Mouse (Mus musculus) NIH3T3 (cell line): ENCODE measurements around the gene 1700001C02Rik.
A peak's percentile ranks its signal among the peaks of the same experiment; 100 is the strongest.

Experiments
- DNase-seq: peaks from one replicate; pipeline ENCODE4 v3.0.0-alpha.2; 2012; ENCODE audit warnings: low read depth

1700001C02Rik gene

GRCm38 (mm10) chr5:30465861-30466260 lies at the start of gene 1700001C02Rik:
1700001C02Rik (plus strand) TSS chr5:30466047.
- DNase-seq = no peak

- DNase-seq = no peak
These were observed 49.2 kb upstream of the 1700001C02Rik start for GRCm38 (mm10) chr5:30416665-30417064.

GRCm38 (mm10) chr5:30423121-30423520 lies 42.7 kb upstream of the 1700001C02Rik start:
- peak; percentile 9 for DNase-seq

GRCm38 (mm10) chr5:30423572-30424244 lies 42.1 kb upstream of the 1700001C02Rik start:
- peak; percentile 86 for DNase-seq

GRCm38 (mm10) chr5:30427406-30427805 lies 38.4 kb upstream of the 1700001C02Rik start:
- no peak for DNase-seq

- no peak for DNase-seq
These were observed 26.9 kb upstream of the 1700001C02Rik start for GRCm38 (mm10) chr5:30438931-30439330.

GRCm38 (mm10) chr5:30440308-30440906 lies 25.4 kb upstream of the 1700001C02Rik start:
- no peak for DNase-seq

GRCm38 (mm10) chr5:30442196-30442595 lies 23.7 kb upstream of the 1700001C02Rik start:
- peak; percentile 44 for DNase-seq

GRCm38 (mm10) chr5:30444327-30444895 lies 21.4 kb upstream of the 1700001C02Rik start:
- DNase-seq = no peak

GRCm38 (mm10) chr5:30456056-30456455 lies 9.8 kb upstream of the 1700001C02Rik start:
- peak; percentile 46 for DNase-seq

GRCm38 (mm10) chr5:30460155-30460554 lies 5.7 kb upstream of the 1700001C02Rik start:
- peak; percentile 20 for DNase-seq

GRCm38 (mm10) chr5:30461821-30462220 lies 4.0 kb upstream of the 1700001C02Rik start, which contains the start of gene Otof:
Otof (minus strand) TSS chr5:30461932.
- peak; percentile 64 for DNase-seq

GRCm38 (mm10) chr5:30466315-30466714 lies 468 bp downstream of the 1700001C02Rik start:
- no peak for DNase-seq

GRCm38 (mm10) chr5:30470454-30470853 lies 4.6 kb downstream of the 1700001C02Rik start:
- no peak for DNase-seq

- DNase-seq = no peak
These were observed 6.3 kb downstream of the 1700001C02Rik start for GRCm38 (mm10) chr5:30472148-30472547.

GRCm38 (mm10) chr5:30476534-30476933 lies 10.7 kb downstream of the 1700001C02Rik start:
- peak; percentile 36 for DNase-seq

GRCm38 (mm10) chr5:30482319-30482718 lies 16.5 kb downstream of the 1700001C02Rik start:
- peak; percentile 80 for DNase-seq

GRCm38 (mm10) chr5:30483533-30483932 lies 17.7 kb downstream of the 1700001C02Rik start:
- no peak for DNase-seq

- DNase-seq = no peak
These were observed 18.7 kb downstream of the 1700001C02Rik start for GRCm38 (mm10) chr5:30484591-30484990.

- no peak for DNase-seq
These were observed 19.3 kb downstream of the 1700001C02Rik start for GRCm38 (mm10) chr5:30485136-30485535.

GRCm38 (mm10) chr5:30490215-30490614 lies 24.4 kb downstream of the 1700001C02Rik start:
- DNase-seq = no peak

GRCm38 (mm10) chr5:30490845-30491244 lies 25.0 kb downstream of the 1700001C02Rik start:
- DNase-seq = peak; percentile 75

GRCm38 (mm10) chr5:30493723-30494122 lies 27.9 kb downstream of the 1700001C02Rik start:
- DNase-seq = no peak
